Mouse (Mus musculus): ENCODE data around the gene Gm44596. TPM values are rescaled to one million over a fixed set of nuclear protein-coding genes. Genes with fewer than 3 reads are reported as not detected.

Gene Gm44596
- polyA plus RNA-seq, 1 experiment = not detected

DNA sequence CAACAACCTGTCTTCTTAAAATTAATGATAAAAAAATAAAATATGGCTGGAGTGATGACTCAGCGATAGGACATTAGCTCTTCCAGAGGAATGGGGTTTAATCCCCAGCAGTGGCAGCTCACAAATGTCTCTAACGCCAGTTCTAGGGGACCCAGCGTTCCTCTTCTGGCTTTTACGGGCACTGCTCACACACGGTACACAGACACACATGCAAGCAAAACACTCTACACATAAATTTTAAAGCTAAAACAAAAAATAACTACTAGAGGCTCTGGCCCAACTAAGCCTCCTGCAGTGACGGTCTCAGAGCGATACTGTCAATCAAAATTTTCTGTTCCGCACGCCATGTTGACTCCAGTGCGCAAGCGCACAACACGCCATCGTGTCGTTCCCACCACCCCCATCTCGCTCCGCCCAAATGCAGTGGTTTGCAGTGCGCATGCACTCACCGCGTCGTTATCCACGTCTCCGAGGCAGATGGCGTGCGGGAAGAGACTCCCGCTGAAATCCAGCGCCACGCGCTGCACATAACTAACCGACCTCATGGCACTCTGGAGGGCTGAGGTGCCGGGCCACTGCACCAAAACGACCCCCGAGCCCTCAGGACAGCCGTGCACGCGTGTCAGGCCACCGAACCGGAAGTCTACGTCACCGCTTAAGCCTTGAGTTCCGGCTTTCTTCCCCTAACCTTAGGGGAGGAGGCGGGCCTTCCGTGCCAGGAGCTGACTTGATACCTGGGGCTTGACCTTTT lies 49.1 kb downstream of the Gm44596 start, which contains the start of gene Itfg2:
Gene Itfg2, minus strand, starts transcription at position 663 of the 751 bp plus-strand sequence.
- H3K4me3 ChIP-seq (ENCODE audit: extremely low read depth, insufficient read depth, insufficient read length) = peak within 1 kb of the TSS; percentile 74
- WGBS = under 1% methylated on average over 42 of the region's 42 CpGs
- H3K4me1 ChIP-seq (ENCODE audit: control insufficient read depth, insufficient read depth, insufficient read length) = peaks cover 2% of the 10 kb centered on the region; the same call in 1 of the 2 replicates
- H3K27me3 ChIP-seq (ENCODE audit: control insufficient read depth, insufficient read depth, low read length) = no peaks in the 10 kb centered on the region
- TF ChIP-seq CTCF (IDR thresholded peaks at IDR 0.05; ENCODE audit: extremely low read depth, insufficient read depth, insufficient read length, insufficient replicate concordance) (no peak), POLR2A (IDR thresholded peaks at IDR 0.05; ENCODE audit: low read depth, low read length) (peak; percentile 61)
- peak within 1 kb of the TSS; percentile 96 for H3K27ac ChIP-seq (ENCODE audit: insufficient read depth, low read length)
- peak; percentile 92 to 96 for DNase-seq (ENCODE audit: low read depth in 1 of 2, low spot score in 2 of 2)
- no peaks in the 10 kb centered on the region for H3K36me3 ChIP-seq (ENCODE audit: control insufficient read depth, insufficient read depth, low read length)

DNA sequence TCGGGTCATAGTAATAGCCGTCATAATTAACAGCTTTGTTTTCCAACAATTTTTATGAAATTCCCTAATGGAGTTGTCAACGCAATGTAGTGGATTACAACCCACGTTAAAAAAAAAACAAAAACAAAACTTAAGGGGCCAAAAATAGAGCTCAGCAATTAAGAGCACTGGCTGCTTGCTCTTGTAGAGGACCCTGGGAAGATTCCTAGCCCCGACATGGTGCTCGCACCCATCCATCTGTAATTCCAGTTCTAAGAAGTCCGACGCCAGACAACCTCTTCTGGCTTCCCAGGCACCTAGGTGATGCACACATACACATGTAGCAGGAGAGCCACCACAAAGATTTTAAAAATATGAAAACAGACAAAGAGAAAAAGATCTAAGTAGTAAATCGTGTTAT lies 49.7 kb downstream of the Gm44596 start:
- 0 out of 2 replicates have a peak overlapping the region, but pooled peaks have one; percentile 96 for H3K27ac ChIP-seq (ENCODE audit: insufficient read depth, low read length)
- H3K4me1 ChIP-seq (ENCODE audit: control insufficient read depth, insufficient read depth, insufficient read length) = peaks cover 2% of the 10 kb centered on the region; the same call in 1 of the 2 replicates
- H3K27me3 ChIP-seq (ENCODE audit: control insufficient read depth, insufficient read depth, low read length) = no peaks in the 10 kb centered on the region
- no peak for DNase-seq (ENCODE audit: low read depth in 1 of 2, low spot score in 2 of 2)
- WGBS = 30% methylated on average over 9 of the region's 9 CpGs
- no peak for TF ChIP-seq POLR2A (IDR thresholded peaks at IDR 0.05; ENCODE audit: low read depth, low read length)
- no peak for TF ChIP-seq CTCF (IDR thresholded peaks at IDR 0.05; ENCODE audit: extremely low read depth, insufficient read depth, insufficient read length, insufficient replicate concordance)
- peak overlapping the region; percentile 74 for H3K4me3 ChIP-seq (ENCODE audit: extremely low read depth, insufficient read depth, insufficient read length)
- no peaks in the 10 kb centered on the region for H3K36me3 ChIP-seq (ENCODE audit: control insufficient read depth, insufficient read depth, low read length)

DNA sequence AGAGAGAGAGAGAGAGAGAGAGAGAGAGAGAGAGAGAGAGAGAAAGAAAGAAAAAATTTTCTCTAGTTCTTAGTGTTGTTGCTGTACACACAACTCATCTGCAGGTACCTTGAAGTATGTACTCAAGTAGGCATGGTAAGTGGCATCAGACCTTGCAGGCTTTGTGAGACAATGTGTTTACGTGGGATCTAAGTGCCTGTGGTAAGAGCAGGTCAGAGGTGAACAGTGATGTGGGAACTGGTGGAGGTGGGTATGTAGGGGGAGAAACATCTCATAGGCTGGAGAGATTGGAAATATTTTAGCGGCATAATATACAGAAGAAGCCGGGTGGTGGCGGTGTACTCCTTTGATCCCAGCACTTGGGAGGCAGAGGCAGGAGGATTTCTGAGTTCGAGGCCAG lies 52.3 kb downstream of the Gm44596 start:
- peaks cover 19% of the 10 kb centered on the region for H3K36me3 ChIP-seq (ENCODE audit: control insufficient read depth, insufficient read depth, low read length)
- H3K4me3 ChIP-seq (ENCODE audit: extremely low read depth, insufficient read depth, insufficient read length) = no peak overlapping the region
- DNase-seq (ENCODE audit: low read depth in 1 of 2, low spot score in 2 of 2) = no peak
- 93% methylated on average over 5 of the region's 5 CpGs for WGBS
- peaks cover 2% of the 10 kb centered on the region; the same call in 1 of the 2 replicates for H3K4me1 ChIP-seq (ENCODE audit: control insufficient read depth, insufficient read depth, insufficient read length)
- TF ChIP-seq POLR2A (IDR thresholded peaks at IDR 0.05; ENCODE audit: low read depth, low read length) = no peak
- no peak for TF ChIP-seq CTCF (IDR thresholded peaks at IDR 0.05; ENCODE audit: extremely low read depth, insufficient read depth, insufficient read length, insufficient replicate concordance)
- H3K27ac ChIP-seq (ENCODE audit: insufficient read depth, low read length) = no peak overlapping the region
- no peaks in the 10 kb centered on the region for H3K27me3 ChIP-seq (ENCODE audit: control insufficient read depth, insufficient read depth, low read length)

DNA sequence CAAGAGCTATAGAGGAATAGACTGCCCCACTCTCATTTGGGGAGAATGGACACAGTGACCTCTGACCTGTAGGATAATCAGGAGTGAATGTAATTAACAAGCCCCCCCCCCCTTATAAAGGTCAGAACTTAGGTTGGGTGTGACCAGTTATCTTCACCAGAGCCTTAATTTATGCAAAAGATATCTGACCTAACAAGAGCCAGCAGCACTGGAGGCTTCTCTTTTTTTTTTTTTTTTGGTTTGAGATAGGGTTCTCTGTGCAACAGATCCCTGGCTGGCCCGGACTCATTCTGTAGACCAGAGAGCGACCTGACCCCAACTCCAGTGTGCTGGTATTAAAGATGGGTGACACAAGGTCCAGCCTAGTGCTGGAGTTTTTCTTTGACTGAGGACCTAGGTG lies 54.0 kb downstream of the Gm44596 start:
- no peaks in the 10 kb centered on the region for H3K27me3 ChIP-seq (ENCODE audit: control insufficient read depth, insufficient read depth, low read length)
- H3K4me3 ChIP-seq (ENCODE audit: extremely low read depth, insufficient read depth, insufficient read length) = no peak overlapping the region
- peaks cover 31% of the 10 kb centered on the region for H3K36me3 ChIP-seq (ENCODE audit: control insufficient read depth, insufficient read depth, low read length)
- no peak for TF ChIP-seq CTCF (IDR thresholded peaks at IDR 0.05; ENCODE audit: extremely low read depth, insufficient read depth, insufficient read length, insufficient replicate concordance)
- no peak for TF ChIP-seq POLR2A (IDR thresholded peaks at IDR 0.05; ENCODE audit: low read depth, low read length)
- DNase-seq (ENCODE audit: low read depth in 1 of 2, low spot score in 2 of 2) = no peak
- WGBS = 82% methylated on average over 2 of the region's 2 CpGs
- H3K4me1 ChIP-seq (ENCODE audit: control insufficient read depth, insufficient read depth, insufficient read length) = no peaks in the 10 kb centered on the region; the same call in 1 of the 2 replicates
- no peak overlapping the region for H3K27ac ChIP-seq (ENCODE audit: insufficient read depth, low read length)

DNA sequence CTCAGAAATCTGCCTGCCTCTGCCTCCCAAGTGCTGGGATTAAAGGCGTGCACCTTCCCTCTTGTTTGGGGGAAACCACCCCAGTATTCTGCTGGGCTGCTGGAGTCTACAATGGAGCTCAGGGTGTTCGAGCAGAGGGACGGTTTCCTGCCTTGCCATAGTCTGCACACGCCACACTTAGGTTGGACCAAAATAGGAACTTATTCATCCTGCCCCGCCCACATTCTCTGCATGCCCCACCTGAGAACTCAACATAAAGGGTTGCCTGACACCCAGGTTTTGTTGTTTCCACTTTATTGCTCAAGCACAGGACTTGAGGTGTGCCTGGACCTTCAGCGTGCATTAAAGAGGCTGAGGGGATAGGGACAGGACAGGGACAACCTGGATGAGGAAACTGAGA lies 54.5 kb downstream of the Gm44596 start:
- no peak for DNase-seq (ENCODE audit: low read depth in 1 of 2, low spot score in 2 of 2)
- TF ChIP-seq CTCF (IDR thresholded peaks at IDR 0.05; ENCODE audit: extremely low read depth, insufficient read depth, insufficient read length, insufficient replicate concordance) (no peak), POLR2A (IDR thresholded peaks at IDR 0.05; ENCODE audit: low read depth, low read length) (no peak)
- Histone ChIP-seq H3K36me3 (ENCODE audit: control insufficient read depth, insufficient read depth, low read length) (peaks cover 33% of the 10 kb centered on the region), H3K4me3 (ENCODE audit: extremely low read depth, insufficient read depth, insufficient read length) (no peak overlapping the region), H3K27me3 (ENCODE audit: control insufficient read depth, insufficient read depth, low read length) (no peaks in the 10 kb centered on the region), H3K4me1 (ENCODE audit: control insufficient read depth, insufficient read depth, insufficient read length) (no peaks in the 10 kb centered on the region; the same call in 1 of the 2 replicates), H3K27ac (ENCODE audit: insufficient read depth, low read length) (no peak overlapping the region)
- WGBS = 66% methylated on average over 6 of the region's 6 CpGs

DNA sequence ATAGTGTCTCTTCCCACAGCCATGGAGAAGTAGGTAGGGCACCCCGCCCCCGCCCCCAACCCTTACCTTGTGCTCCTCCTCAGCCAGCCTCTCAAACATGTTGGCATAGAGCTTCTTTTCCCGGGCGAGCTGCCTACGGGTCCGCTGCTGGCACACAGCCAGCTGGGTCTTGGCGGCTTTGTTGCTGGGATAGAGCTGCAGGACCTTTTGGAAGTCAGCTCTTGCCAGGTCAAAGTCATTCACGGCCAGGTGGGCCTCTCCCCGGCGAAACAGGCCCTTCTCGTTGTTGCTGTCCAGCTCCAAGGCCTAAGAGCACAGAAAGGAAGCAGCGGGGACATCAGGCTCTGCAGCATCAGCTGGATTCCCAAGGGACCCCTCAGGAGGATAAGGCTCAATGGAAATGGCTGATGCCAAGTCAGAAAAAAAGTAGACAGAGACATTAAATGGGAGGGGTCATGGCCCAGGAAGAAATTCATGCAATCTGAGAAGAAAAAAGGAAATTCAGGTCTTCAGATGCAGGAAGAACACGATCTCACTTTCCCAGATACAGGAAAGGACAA lies 57.1 kb downstream of the Gm44596 start:
- H3K27me3 ChIP-seq (ENCODE audit: control insufficient read depth, insufficient read depth, low read length) = no peaks in the 10 kb centered on the region
- 90% methylated on average over 13 of the region's 13 CpGs for WGBS
- no peak overlapping the region for H3K27ac ChIP-seq (ENCODE audit: insufficient read depth, low read length)
- peaks cover 38% of the 10 kb centered on the region for H3K36me3 ChIP-seq (ENCODE audit: control insufficient read depth, insufficient read depth, low read length)
- TF ChIP-seq CTCF (IDR thresholded peaks at IDR 0.05; ENCODE audit: extremely low read depth, insufficient read depth, insufficient read length, insufficient replicate concordance) = no peak
- TF ChIP-seq POLR2A (IDR thresholded peaks at IDR 0.05; ENCODE audit: low read depth, low read length) = no peak
- no peaks in the 10 kb centered on the region; the same call in 1 of the 2 replicates for H3K4me1 ChIP-seq (ENCODE audit: control insufficient read depth, insufficient read depth, insufficient read length)
- no peak for DNase-seq (ENCODE audit: low read depth in 1 of 2, low spot score in 2 of 2)
- H3K4me3 ChIP-seq (ENCODE audit: extremely low read depth, insufficient read depth, insufficient read length) = no peak overlapping the region

Data from spleen, adult 2 months (tissue).